Mouse (Mus musculus): ENCODE results near the gene Gpr18. TPM values are rescaled to one million over a fixed set of nuclear protein-coding genes. Genes with fewer than 3 reads are reported as not detected.

Gpr18 gene
- polyA plus RNA-seq, 1 experiment from 2014 or later, result not detected

GRCm38 (mm10) chr14:121916311-121917094, 922 bp upstream of the Gpr18 start:
- no peaks in the 10 kb centered on the region for H3K27me3 ChIP-seq (ENCODE audit: insufficient read depth, low read length)
- H3K36me3 ChIP-seq (ENCODE audit: insufficient read depth, low read length), result peaks cover 17% of the 10 kb centered on the region
- peaks cover 14% of the 10 kb centered on the region for H3K4me1 ChIP-seq (ENCODE audit: insufficient read depth, low read length)
- no peak overlapping the region for H3K4me3 ChIP-seq (ENCODE audit: low read length)
- no peak overlapping the region for H3K4me2 ChIP-seq (replicated peaks; ENCODE audit: low read depth, low read length)
- H3K27ac ChIP-seq (ENCODE audit: low read length), result no peak overlapping the region
- 87% methylated on average over 6 of the region's 6 CpGs for WGBS
- ATAC-seq (ENCODE audit: low FRiP score, low TSS enrichment), result no peak
- no peaks in the 10 kb centered on the region for H3K9me3 ChIP-seq (ENCODE audit: low read length)
- no peak overlapping the region for H3K9ac ChIP-seq (replicated peaks; ENCODE audit: low read length)

GRCm38 (mm10) chr14:121915143-121915542, 438 bp downstream of the Gpr18 start:
- Histone ChIP-seq H3K27me3 (ENCODE audit: insufficient read depth, low read length) (no peaks in the 10 kb centered on the region), H3K4me1 (ENCODE audit: insufficient read depth, low read length) (peaks cover 2% of the 10 kb centered on the region), H3K27ac (ENCODE audit: low read length) (no peak overlapping the region), H3K36me3 (ENCODE audit: insufficient read depth, low read length) (peaks cover 18% of the 10 kb centered on the region), H3K4me2 (replicated peaks; ENCODE audit: low read depth, low read length) (no peak overlapping the region), H3K4me3 (ENCODE audit: low read length) (no peak overlapping the region), H3K9ac (replicated peaks; ENCODE audit: low read length) (no peak overlapping the region), H3K9me3 (ENCODE audit: low read length) (no peaks in the 10 kb centered on the region)
- 80% methylated on average over 5 of the region's 5 CpGs for WGBS
- ATAC-seq (ENCODE audit: low FRiP score, low TSS enrichment), result no peak

- no peak overlapping the region for H3K9ac ChIP-seq (replicated peaks; ENCODE audit: low read length)
- no peak overlapping the region for H3K4me2 ChIP-seq (replicated peaks; ENCODE audit: low read depth, low read length)
- H3K9me3 ChIP-seq (ENCODE audit: low read length), result no peaks in the 10 kb centered on the region
- no peaks in the 10 kb centered on the region for H3K27me3 ChIP-seq (ENCODE audit: insufficient read depth, low read length)
- no peaks in the 10 kb centered on the region for H3K4me1 ChIP-seq (ENCODE audit: insufficient read depth, low read length)
- ATAC-seq (ENCODE audit: low FRiP score, low TSS enrichment), result no peak
- 97% methylated on average over 7 of the region's 7 CpGs for WGBS
- H3K36me3 ChIP-seq (ENCODE audit: insufficient read depth, low read length), result peaks cover 29% of the 10 kb centered on the region
- H3K27ac ChIP-seq (ENCODE audit: low read length), result no peak overlapping the region
- H3K4me3 ChIP-seq (ENCODE audit: low read length), result no peak overlapping the region
These were observed 3.1 kb downstream of the Gpr18 start for GRCm38 (mm10) chr14:121912501-121912900.

- WGBS, result 96% methylated on average over 6 of the region's 6 CpGs
- Histone ChIP-seq H3K9ac (replicated peaks; ENCODE audit: low read length) (no peak overlapping the region), H3K36me3 (ENCODE audit: insufficient read depth, low read length) (peaks cover 21% of the 10 kb centered on the region), H3K27me3 (ENCODE audit: insufficient read depth, low read length) (no peaks in the 10 kb centered on the region), H3K27ac (ENCODE audit: low read length) (no peak overlapping the region), H3K9me3 (ENCODE audit: low read length) (no peaks in the 10 kb centered on the region), H3K4me1 (ENCODE audit: insufficient read depth, low read length) (no peaks in the 10 kb centered on the region), H3K4me2 (replicated peaks; ENCODE audit: low read depth, low read length) (no peak overlapping the region), H3K4me3 (ENCODE audit: low read length) (no peak overlapping the region)
- ATAC-seq (ENCODE audit: low FRiP score, low TSS enrichment), result no peak
These were observed 5.7 kb downstream of the Gpr18 start for GRCm38 (mm10) chr14:121909868-121910267.

GRCm38 (mm10) chr14:121906992-121907681, 8.4 kb downstream of the Gpr18 start:
- Histone ChIP-seq H3K27ac (ENCODE audit: low read length) (no peak overlapping the region), H3K9ac (replicated peaks; ENCODE audit: low read length) (no peak overlapping the region), H3K4me1 (ENCODE audit: insufficient read depth, low read length) (no peaks in the 10 kb centered on the region), H3K27me3 (ENCODE audit: insufficient read depth, low read length) (no peaks in the 10 kb centered on the region), H3K4me2 (replicated peaks; ENCODE audit: low read depth, low read length) (no peak overlapping the region), H3K9me3 (ENCODE audit: low read length) (no peaks in the 10 kb centered on the region), H3K36me3 (ENCODE audit: insufficient read depth, low read length) (peaks cover 21% of the 10 kb centered on the region), H3K4me3 (ENCODE audit: low read length) (no peak overlapping the region)
- WGBS, result 89% methylated on average over 11 of the region's 11 CpGs
- ATAC-seq (ENCODE audit: low FRiP score, low TSS enrichment), result no peak

GRCm38 (mm10) chr14:121906341-121906991, 9.1 kb downstream of the Gpr18 start:
- Histone ChIP-seq H3K27ac (ENCODE audit: low read length) (no peak overlapping the region), H3K4me2 (replicated peaks; ENCODE audit: low read depth, low read length) (no peak overlapping the region), H3K27me3 (ENCODE audit: insufficient read depth, low read length) (no peaks in the 10 kb centered on the region), H3K4me1 (ENCODE audit: insufficient read depth, low read length) (no peaks in the 10 kb centered on the region), H3K9ac (replicated peaks; ENCODE audit: low read length) (no peak overlapping the region), H3K4me3 (ENCODE audit: low read length) (no peak overlapping the region), H3K9me3 (ENCODE audit: low read length) (no peaks in the 10 kb centered on the region), H3K36me3 (ENCODE audit: insufficient read depth, low read length) (peaks cover 16% of the 10 kb centered on the region)
- 80% methylated on average over 8 of the region's 8 CpGs for WGBS
- ATAC-seq (ENCODE audit: low FRiP score, low TSS enrichment), result no peak

- ATAC-seq (ENCODE audit: low FRiP score, low TSS enrichment), result no peak
- Histone ChIP-seq H3K9ac (replicated peaks; ENCODE audit: low read length) (no peak overlapping the region), H3K27me3 (ENCODE audit: insufficient read depth, low read length) (no peaks in the 10 kb centered on the region), H3K27ac (ENCODE audit: low read length) (no peak overlapping the region), H3K4me3 (ENCODE audit: low read length) (no peak overlapping the region), H3K36me3 (ENCODE audit: insufficient read depth, low read length) (peaks cover 14% of the 10 kb centered on the region; the same call in 1 of the 2 replicates), H3K4me1 (ENCODE audit: insufficient read depth, low read length) (no peaks in the 10 kb centered on the region), H3K4me2 (replicated peaks; ENCODE audit: low read depth, low read length) (no peak overlapping the region), H3K9me3 (ENCODE audit: low read length) (no peaks in the 10 kb centered on the region)
- 42% methylated on average over 3 of the region's 3 CpGs for WGBS
These were observed 10.8 kb downstream of the Gpr18 start for GRCm38 (mm10) chr14:121904754-121905153.

- H3K9me3 ChIP-seq (ENCODE audit: low read length), result no peaks in the 10 kb centered on the region
- H3K36me3 ChIP-seq (ENCODE audit: insufficient read depth, low read length), result peaks cover 8% of the 10 kb centered on the region; the same call in 1 of the 2 replicates
- ATAC-seq (ENCODE audit: low FRiP score, low TSS enrichment), result no peak
- H3K9ac ChIP-seq (replicated peaks; ENCODE audit: low read length), result no peak overlapping the region
- H3K4me1 ChIP-seq (ENCODE audit: insufficient read depth, low read length), result no peaks in the 10 kb centered on the region
- no peak overlapping the region for H3K4me3 ChIP-seq (ENCODE audit: low read length)
- no peaks in the 10 kb centered on the region for H3K27me3 ChIP-seq (ENCODE audit: insufficient read depth, low read length)
- H3K27ac ChIP-seq (ENCODE audit: low read length), result no peak overlapping the region
- WGBS, result 94% methylated on average over 7 of the region's 7 CpGs
- no peak overlapping the region for H3K4me2 ChIP-seq (replicated peaks; ENCODE audit: low read depth, low read length)
These were observed 12.2 kb downstream of the Gpr18 start for GRCm38 (mm10) chr14:121903381-121903876.

GRCm38 (mm10) chr14:121901511-121901910, 14.1 kb downstream of the Gpr18 start:
- no peak overlapping the region for H3K4me2 ChIP-seq (replicated peaks; ENCODE audit: low read depth, low read length)
- H3K9ac ChIP-seq (replicated peaks; ENCODE audit: low read length), result no peak overlapping the region
- no peaks in the 10 kb centered on the region for H3K4me1 ChIP-seq (ENCODE audit: insufficient read depth, low read length)
- ATAC-seq (ENCODE audit: low FRiP score, low TSS enrichment), result no peak
- H3K27ac ChIP-seq (ENCODE audit: low read length), result no peak overlapping the region
- no peak overlapping the region for H3K4me3 ChIP-seq (ENCODE audit: low read length)
- WGBS, result 88% methylated on average over 6 of the region's 6 CpGs
- H3K9me3 ChIP-seq (ENCODE audit: low read length), result no peaks in the 10 kb centered on the region
- no peaks in the 10 kb centered on the region for H3K27me3 ChIP-seq (ENCODE audit: insufficient read depth, low read length)
- peaks cover 3% of the 10 kb centered on the region; the same call in 1 of the 2 replicates for H3K36me3 ChIP-seq (ENCODE audit: insufficient read depth, low read length)
